Mouse (Mus musculus) layer of hippocampus, postnatal 25 days (tissue): ENCODE data around the gene Tti1. TPM values are rescaled to one million over a fixed set of nuclear protein-coding genes. Genes with fewer than 3 reads are reported as not detected.
A peak's percentile ranks its signal among the peaks of the same experiment; 100 is the strongest.
"Not testable (repeated sequence)": the region's sequence is repeated elsewhere in the genome, so short reads cannot be mapped to it uniquely, and the experiment has no call there.

Experiments
- DNase-seq, 2 experiments: peaks; one replicate each; pipeline ENCODE4 v3.0.0; 2022; ENCODE audit warnings: mixed read lengths in 2 of 2, low spot score in 1 of 2; ENCODE audit errors: extremely low spot score in 1 of 2
- total RNA-seq, 2 experiments: library from RNA; stranded (reverse); gene quantifications; 2 replicates each; pipeline ENCODE4 v1.2.3; 2021

Tti1 gene
- 10 to 100 TPM; 19.3 to 20.0 TPM for total RNA-seq

GRCm38 (mm10) chr2:158028354-158028863 lies at the start of gene Tti1, which contains the start of gene Rprd1b:
Gene Tti1, minus strand, starts transcription at chr2:158028433.
Gene Rprd1b, plus strand, starts transcription at chr2:158028497.
- DNase-seq, result peak; percentile 89 to 94

- DNase-seq, result no peak
Measured at GRCm38 (mm10) chr2:158077981-158078380, 49.7 kb upstream of the Tti1 start.

- DNase-seq, result no peak
Measured at GRCm38 (mm10) chr2:158076690-158077089, 48.5 kb upstream of the Tti1 start.

GRCm38 (mm10) chr2:158074835-158075234 lies 46.6 kb upstream of the Tti1 start:
- DNase-seq, result no peak

GRCm38 (mm10) chr2:158071633-158071995 lies 43.4 kb upstream of the Tti1 start:
- DNase-seq, result no peak

GRCm38 (mm10) chr2:158070885-158071632 lies 42.8 kb upstream of the Tti1 start:
- no peak for DNase-seq

GRCm38 (mm10) chr2:158068444-158068971 lies 40.3 kb upstream of the Tti1 start:
- no peak for DNase-seq

- DNase-seq, result no peak
Measured at GRCm38 (mm10) chr2:158067260-158067824, 39.1 kb upstream of the Tti1 start.

GRCm38 (mm10) chr2:158066456-158066855 lies 38.2 kb upstream of the Tti1 start:
- no peak for DNase-seq

- DNase-seq, result no peak
Measured at GRCm38 (mm10) chr2:158065064-158065463, 36.8 kb upstream of the Tti1 start.

- no peak for DNase-seq
Measured at GRCm38 (mm10) chr2:158064571-158065048, 36.4 kb upstream of the Tti1 start.

- no peak for DNase-seq
Measured at GRCm38 (mm10) chr2:158063036-158063435, 34.8 kb upstream of the Tti1 start.

- DNase-seq, result no peak
Measured at GRCm38 (mm10) chr2:158059666-158060105, 31.5 kb upstream of the Tti1 start.

GRCm38 (mm10) chr2:158058534-158058933 lies 30.3 kb upstream of the Tti1 start:
- peak; percentile 36 to 70 for DNase-seq

- no peak for DNase-seq
Measured at GRCm38 (mm10) chr2:158057030-158057429, 28.8 kb upstream of the Tti1 start.

- not testable (repeated sequence) for DNase-seq
Measured at GRCm38 (mm10) chr2:158055383-158055782, 27.1 kb upstream of the Tti1 start.

- DNase-seq, result no peak
Measured at GRCm38 (mm10) chr2:158054596-158054995, 26.4 kb upstream of the Tti1 start.

GRCm38 (mm10) chr2:158050116-158050515 lies 21.9 kb upstream of the Tti1 start:
- no peak for DNase-seq

- DNase-seq, result no peak
Measured at GRCm38 (mm10) chr2:158048718-158049117, 20.5 kb upstream of the Tti1 start.

GRCm38 (mm10) chr2:158047903-158048302 lies 19.7 kb upstream of the Tti1 start:
- DNase-seq, result peak in 1 of 2 experiments; percentile 51

- DNase-seq, result no peak
Measured at GRCm38 (mm10) chr2:158046186-158046585, 18.0 kb upstream of the Tti1 start.
